Mouse (Mus musculus) retina, postnatal 1 day (tissue): Measurements from ENCODE around the gene Smg1.

Source experiments
- DNase-seq: peaks from one replicate; pipeline ENCODE4 v3.0.0-alpha.2; 2012

Gene Smg1

DNA sequence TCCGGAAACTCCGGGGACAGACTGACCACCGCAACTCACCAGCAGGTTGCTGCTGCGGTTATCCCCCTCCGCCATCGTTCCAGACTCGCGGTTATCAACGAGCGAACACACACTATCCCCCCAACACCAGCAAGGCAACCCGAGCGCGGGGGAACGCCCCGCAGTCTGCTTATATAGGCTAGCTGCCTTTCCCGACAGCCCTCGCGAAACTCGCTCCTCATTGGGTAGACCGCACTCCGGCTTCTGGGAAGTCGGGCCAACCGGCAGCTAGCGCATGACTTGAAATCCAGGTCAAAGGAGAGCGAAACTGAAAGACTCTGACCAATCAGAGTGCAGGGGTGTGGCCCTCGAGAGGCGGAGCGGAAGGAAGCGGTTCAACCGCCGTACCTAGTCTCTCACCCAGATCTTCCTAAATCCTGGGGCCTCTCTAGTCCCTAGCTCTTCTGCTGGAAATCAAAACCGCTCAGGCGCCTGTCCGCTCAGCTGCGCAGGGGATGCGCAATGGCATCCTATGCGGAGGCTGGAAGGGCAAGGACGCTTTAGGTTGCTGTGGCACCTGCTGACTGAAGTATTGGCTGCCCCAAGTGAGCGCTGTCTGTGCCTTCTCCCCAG lies 113.9 kb downstream of the Smg1 start, which contains the start of gene Arl6ip1:
Gene Arl6ip1, minus strand, starts transcription at position 233 of the 612 bp plus-strand sequence.
- peak; percentile 99 for DNase-seq

DNA sequence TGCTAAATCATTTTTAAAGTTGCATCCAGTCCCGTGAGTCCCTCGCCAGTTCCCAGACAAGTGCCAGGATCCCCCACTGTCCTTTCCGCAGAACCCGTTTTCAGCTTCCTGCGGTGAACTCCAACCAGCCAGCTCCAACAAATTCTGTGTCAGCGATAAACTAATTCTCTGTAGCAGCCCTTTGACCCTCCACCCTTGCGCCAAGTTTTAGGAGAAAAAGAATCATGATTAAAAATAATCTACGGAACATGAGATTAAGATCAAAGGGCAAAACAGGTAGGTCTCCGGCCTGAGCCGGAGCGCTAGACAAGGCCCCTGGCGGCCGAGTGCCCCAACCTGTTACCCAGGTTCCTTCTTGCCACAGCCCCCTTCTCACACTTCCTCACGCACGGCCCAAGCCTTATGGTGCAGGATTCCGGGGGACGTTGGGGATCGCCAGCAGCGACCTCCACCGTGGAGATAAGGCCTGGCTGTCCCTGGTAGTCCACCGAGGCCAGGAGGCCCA lies 114.5 kb downstream of the Smg1 start:
- DNase-seq = no peak

DNA sequence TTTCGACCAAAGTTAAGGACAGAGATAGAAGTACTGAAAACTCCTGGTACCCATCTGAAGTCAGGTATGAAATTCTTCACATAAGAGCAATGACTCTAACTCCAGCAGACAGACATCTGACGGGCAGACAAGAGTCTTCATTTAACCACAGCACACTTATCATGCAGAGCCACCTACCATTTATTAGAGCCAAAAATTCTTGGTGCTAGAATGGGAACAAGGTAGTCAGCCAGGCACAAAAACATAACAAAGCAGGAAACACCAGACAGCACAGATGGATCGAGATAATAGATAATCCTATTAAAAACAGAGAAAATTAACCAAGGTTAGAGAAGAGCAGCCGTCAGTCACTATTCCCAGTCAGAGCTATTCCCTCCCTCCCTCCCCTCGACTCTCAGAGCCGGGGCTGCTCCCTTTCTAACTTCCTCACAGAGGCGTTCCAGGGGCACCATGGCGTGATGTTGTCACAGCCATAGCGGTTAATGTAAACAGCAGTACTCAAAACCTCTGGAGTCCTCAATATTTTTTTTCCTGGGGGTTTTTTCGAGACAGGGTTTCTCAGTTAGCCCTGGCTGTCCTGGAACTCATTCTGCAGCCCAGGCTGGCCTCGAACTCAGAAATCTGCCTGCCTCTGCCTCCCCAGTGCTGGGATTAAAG lies 117.1 kb downstream of the Smg1 start:
- peak; percentile 21 for DNase-seq

DNA sequence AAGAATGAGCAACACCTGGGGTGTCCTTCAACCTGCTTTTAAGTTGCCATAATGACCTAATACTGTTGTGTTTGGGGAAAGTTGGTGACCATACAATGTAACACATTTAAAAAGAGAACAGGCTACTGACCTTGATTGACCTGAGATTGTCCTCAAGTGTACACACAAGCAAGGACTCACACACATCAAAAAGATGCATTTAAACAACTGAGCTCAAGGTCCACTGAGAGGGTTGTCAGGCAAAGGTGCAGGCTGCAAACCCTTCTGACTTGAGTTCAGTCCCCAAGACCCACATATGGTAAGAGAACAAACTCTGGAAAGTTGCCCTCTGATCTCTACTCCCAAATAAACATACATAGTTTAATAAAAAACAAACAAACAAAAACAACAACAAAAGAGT lies 117.7 kb downstream of the Smg1 start:
- DNase-seq = no peak

DNA sequence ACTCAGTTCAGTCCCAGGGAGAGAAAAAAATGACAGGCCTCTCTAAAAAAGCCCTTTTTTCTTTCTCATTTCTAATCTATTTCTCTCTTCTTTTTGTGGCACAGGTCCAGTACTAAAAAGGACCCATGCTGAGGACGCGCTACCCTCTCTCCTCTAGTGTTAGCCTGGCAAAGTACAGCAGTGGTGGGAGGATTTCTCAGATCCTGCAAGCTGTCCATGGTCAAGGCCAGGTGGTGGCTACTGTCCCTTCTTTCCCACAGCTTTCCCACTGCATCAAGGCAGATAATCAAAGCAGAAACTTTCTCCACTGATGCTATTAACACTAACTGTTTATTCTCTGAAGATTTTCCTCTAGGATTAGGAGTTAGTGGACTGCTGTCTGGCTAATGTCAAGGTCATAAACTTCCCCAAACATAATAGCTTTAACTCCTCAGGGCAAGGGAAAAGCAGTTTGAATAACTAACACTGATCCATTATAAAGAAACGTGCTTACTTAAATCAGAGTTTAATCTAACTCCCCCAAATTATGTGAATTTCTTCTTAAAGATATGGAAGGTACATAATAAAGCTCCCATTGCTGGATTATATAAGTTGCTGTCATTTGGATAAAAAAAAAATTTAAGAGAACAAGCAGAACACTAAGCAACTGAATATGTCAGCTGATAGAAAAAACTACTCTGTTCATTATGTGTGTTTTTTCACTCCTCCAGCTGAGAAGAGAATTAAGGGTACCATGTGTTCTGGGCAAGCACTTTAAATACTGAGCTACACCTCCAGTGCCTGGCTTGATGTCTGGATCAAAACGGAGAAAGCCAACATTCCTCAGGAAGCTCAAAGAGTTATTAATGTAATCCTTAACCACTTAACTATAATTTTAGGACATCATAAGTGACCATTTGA lies 119.7 kb downstream of the Smg1 start:
- no peak for DNase-seq

DNA sequence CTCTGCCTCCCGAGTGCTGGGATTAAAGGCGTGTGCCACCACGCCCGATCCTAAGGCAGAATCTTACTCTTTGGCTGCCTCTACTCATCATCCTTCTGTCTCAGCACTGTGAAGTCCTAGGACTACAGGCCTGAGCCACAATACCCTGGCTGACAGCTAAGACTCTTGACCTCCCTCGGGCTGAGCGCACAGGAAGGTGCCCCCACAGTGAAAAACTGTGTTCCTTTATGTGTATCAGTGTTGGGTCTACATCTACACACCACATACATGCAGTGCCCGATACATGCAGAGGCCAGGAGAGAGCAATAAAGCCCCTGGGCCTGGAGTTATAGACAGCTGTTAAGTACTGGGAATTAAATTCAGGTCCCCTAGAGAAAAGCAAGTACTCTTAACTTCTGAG lies 121.2 kb downstream of the Smg1 start:
- no peak for DNase-seq

DNA sequence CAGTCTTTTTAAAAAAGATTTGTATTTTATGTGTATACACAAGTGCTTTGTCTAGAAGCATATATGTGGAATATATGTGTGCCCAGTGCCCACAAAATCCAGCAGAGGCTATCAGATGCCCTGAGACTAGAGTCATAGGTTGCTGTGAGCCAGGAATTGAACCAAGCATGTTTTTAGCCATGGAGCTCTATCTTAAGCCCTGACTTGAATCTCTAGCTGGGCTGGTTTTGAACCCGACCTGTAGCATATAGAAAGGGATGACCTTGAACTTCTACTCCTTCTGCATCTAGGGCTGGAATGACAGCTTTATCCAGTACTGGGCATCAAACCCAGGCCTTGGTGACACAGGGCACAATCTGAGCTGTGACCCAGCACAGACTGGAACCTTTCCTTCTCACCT lies 122.8 kb downstream of the Smg1 start:
- no peak for DNase-seq

DNA sequence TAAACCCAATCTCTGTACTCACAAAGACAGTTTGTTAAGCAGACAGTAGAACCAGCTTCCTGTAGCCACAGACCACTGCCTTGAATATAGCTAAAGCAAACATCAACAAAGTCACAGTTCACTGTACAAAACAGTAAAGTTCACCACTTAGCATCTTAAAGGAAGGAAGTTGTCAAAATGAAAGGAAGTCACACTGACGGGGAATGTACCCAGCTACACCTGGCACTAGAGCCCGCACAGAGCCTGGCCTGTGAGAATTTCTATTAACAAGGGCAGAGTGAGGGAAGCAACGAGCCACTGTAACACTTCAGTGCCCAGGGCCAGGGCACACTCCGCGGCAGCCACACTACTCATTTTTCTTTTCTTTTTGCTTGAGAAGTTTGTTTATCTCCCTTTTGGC lies 123.5 kb downstream of the Smg1 start:
- no peak for DNase-seq

DNA sequence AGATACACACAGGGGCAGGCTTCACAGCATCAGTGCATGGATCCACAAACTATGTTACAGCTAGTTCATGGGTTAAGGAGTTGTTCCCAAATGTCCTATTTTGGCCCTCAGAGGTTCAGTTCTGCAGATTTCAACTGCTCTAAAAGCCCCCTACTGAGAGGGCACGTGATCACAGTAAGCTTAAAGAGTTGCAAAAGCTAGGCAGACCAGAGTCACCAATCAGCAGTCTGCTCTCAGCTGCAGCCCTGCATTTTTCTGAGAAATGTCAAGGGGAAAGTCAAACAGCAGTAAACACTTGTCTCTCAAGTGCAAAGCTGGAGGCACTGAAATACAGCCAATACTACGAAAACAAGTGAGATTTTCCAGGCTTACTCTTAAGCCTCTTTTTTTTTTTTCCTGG lies 124.3 kb downstream of the Smg1 start:
- DNase-seq = no peak

DNA sequence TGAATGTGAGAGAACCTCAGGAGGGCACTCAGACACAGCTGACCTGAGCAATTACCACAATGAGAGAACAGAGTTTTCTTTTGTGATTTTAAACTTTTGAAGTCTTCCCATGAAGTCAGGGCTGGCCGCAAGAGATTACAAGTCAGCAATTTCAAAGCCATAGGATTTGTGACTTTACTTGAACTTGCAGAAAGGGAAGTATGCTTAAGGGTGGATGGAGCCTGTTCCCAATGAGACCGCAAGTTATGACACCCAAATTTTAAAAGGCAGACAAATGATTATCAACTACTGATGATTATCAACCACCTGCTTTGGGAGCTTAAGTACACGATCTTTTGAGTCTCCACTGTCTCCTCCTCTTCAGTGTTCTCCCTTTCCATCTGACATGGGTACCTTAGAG lies 125.0 kb downstream of the Smg1 start:
- no peak for DNase-seq

DNA sequence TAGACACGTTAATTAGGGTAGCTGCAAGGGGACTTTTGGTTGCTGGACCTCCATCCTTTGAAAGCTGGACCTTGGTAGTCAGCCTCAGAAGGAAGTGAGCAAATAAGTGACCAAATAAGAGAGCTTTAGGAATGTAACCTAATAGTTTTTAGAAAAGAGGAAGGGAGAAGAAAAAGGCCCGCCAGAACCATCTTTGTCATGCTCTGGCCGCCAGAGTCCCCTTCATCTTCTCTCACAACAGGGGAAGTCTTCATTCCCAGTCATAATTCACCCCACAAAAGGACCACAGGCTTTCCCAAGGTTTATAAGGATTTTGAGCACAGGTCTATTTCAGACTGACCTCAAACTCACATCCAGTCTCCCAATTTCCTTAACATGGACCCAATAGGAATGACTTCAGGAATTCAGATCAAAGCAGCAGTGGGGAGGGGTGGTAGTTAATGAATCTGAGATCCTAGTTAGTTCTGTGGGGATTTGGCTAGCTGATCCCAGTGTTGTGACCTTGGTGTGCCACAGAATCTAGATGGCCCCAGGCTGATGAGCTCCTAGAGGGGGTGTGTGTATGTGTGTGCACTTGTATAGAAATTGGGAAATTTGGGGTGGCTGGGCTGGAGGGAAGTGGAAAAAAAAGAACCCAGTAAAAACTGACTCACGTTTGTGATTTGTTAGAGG lies 125.8 kb downstream of the Smg1 start:
- no peak for DNase-seq

DNA sequence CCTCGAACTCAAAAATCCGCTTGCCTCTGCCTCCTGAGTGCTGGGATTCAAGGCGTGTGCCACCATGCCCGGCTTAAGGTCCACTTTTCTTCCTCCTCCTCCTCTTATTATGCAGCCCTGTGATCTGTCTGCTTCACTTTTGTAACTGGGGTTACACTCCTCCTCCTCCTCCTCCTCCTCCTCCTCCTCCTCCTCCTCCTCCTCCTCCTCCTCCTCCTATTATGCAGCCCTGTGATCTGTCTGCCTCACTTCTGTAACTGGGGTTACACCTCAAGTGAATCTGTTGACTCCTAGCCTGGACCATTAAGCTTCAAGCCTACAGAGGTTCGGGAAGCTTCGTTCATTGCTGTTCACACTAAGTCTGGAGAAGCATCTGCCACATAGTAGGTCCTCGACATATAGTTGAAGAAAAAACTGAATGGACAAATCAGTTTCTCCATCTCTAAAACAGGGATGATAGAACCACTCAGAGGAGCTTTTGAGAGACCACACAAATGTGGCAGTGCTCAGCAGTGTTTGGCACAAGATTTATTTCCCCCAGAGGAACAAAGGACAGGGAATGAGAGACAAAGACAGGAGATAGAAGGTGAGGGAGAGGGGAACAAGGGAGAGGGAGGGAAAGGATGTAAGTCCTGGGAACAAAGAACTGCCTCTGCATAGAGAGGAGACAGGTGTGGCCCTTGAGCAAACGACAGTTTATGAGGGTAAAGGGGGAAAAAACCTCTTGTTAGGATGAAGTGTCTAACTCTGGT lies 126.5 kb downstream of the Smg1 start:
- no peak for DNase-seq

DNA sequence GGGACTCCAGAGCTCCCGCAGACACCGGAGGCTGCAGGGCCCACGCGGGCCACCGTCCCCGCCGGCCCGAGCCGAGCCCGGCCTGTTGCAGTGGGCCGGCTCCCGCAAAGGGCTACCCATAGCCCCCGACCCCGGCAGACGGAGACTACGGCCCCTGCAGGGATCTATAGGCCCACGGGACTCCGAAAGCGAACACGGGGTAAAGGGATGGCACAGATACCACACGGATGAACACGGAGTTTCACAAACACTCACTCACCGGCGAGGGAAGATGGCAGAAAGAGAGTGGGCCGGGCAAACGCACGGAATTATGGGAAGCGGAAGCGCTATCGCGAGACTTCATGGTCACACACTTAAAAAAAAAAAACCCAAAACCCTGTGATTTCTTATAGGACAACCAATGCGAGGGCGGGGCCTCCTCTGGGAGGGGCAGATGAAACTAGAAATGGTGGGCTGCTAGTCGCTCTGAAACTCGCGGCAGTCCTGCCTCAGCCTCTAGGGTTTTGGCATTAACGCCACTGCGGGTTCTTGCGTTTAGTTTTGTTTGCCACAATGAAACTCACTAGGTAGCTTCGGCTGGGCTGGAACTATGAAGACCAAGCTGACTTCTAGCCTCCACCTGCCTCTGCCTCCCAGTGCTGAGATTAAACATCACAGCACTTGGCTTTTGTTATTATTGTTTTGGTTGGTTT lies 127.4 kb downstream of the Smg1 start, which contains the start of gene Rps15a:
Gene Rps15a, minus strand, starts transcription at position 312 of the 692 bp plus-strand sequence.
- DNase-seq = peak; percentile 98

DNA sequence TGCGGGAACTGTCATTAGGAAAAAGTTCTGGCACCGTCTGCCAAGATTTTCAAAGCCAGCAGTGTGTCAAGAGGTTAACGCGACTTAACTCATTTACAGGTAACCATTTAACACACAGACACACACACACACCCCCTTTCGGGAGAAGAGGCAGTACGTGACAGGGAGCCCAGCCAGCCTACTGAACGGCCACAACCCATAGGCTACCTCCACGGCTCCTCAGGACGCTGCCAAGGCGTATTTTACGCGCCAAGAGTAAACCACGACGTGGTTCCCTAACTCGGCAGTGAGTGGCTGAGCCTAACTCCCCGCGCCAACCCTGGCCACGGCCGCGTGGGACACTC lies 128.0 kb downstream of the Smg1 start:
- DNase-seq = no peak

DNA sequence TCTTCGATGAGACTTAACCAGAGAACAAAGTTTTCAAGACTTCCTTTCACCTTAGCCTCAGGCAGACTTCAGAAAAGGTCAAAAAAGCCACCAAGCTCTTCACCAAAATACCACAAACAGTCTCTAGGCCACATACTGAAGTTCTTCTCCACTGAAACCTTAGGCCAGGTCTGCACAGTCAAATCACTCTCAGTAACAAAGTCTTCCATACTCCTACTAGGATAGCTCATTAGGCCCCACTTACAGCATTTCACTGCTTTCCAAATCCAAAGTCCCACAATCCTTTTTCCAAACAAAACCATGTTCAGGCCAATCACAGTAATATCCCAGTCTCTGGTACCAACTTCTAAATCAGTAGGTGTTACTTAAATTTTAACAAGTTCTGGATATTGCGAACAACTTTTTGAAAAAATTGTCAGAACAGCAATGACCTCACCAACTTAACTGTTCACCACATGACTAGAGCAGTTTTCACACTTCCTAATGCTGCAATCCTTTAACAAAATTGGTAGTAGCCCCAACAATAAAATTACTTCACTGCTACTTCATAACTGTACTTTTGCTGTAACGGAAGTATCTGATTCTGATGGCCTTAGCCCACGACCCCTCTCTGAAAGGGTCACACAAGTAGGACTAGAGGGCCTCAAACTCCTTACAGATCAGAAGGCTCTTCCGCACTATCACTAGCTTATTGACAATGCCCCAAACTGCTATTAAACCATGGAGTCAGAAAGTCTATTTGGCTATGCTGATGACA lies 129.8 kb downstream of the Smg1 start:
- DNase-seq = no peak

DNA sequence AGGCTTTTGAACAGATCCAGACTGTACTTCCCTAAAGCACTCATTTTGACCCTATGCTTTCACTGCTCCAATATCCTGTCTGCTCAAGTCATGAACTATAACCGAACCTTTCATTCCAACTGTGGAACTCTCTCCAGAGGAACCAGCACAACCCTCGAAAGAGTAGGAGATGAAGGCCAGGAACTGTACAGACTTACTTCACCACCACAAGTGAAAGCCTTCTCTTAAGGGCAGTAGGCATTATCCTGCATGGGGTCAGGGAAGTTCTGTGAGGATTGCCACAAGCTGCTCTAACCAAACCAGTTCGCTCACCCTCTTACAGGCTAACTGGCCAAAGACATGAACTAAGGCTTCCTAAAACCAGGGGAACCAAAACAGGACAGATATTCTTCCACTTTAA lies 132.3 kb downstream of the Smg1 start:
- no peak for DNase-seq

DNA sequence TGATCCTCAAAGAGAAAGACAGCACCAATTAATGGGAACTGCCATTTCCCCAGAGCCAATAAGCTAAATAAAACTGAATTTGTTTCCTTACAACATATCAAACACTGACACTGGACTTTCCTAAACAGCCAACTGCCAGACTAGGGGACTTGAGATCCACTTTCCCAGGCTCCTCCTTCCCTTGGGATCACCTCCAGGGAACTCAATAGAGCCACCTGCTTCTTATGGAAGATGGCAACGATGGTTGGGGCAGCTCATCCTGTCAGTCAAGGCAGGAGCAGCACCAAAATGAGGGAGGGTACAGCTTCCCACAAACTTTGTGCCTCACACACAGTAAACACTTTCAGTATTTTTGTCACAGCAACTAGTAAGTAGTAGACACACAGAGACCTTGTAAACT lies 135.8 kb downstream of the Smg1 start:
- no peak for DNase-seq

DNA sequence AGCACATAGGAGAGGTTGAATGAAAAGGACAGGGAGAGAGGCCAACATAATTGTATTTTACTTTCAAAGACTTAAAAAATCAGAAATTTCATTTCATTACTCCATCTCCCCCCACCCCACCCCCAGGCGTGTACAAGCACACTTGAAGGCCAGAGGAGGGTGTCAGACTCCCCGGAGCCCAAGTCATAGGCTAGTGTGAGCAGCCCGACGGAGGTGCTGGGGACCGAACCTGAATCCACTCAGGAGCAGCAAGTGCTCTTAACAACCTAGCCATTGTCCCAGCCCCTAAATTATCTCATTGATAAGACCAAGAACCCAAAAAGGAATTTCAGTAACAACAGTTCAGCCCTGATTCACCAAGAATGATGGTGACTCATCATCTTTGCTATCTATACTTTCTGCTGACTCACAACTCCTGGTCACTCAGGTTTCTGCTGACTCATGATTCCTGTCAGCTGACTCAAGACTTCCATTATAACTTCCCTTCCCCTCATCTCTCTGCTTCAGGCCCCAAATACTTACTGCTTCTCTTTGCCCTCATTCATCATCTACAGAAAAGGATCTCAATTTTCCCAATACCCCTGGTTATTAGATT lies 138.9 kb downstream of the Smg1 start:
- no peak for DNase-seq

DNA sequence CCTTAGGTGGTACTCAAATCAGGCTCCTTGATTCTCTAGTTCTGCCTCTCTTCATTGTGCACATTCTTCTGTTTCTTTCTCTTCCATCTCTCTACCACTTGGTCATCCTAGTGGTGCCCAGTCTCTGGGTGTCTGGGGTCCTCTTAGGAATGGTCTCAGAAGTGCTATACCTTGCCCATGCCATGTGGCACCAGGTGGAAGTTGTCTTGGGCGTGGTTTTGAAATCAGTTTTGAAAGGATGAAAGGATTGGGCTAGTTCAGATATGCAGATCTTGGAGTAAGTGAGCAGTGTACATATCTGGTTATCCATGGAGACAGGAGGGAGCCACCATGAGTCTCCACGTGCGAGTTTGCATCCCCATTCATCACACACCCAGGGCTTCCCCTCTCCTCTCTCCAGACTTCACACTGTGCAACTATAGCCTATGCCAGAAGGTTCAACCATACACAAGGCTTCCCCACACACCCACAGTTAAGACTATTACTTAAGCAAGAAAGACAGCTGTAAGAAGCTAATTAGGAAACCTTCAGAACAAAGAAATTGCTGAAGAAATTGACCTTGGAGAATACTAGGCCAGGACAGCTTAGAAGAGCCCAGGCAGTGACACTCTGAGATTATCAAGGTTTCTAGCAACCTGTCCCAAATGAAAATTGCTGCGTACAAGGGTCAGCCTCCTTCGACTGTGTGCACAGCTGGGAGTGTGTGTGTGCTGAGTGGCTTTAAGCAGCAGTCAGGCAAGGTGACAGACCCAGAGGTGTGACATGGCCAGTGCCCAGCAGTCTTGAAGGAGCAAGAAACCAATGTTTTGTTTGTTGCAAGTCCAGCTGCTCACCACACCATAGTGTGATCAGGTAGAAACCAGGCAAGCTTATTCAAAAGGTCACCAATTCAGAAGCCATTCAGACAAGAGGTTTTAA lies 139.7 kb downstream of the Smg1 start:
- no peak for DNase-seq
